In the genomic region with DNA sequence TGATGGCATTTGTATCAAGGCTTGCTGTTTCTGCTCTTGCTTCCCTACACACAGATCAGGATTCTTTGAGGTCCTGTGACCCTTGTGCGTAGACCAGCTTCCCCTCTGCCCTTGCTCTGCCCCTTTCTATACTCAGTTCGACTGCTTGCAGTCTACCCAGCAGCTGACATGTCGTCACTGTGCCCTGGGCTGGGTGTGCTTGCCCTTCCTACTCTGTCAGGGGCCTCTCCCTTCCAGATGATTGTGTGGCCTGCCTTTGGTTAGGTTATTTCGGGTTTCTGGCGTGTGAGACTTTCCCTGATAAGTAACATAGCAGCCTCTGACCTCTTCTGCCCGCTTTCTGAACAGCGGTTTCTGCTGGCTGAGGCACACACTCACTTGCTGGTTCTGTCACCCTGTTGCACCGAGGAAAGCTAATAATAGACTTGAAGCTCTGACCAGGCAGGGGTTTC, we compare ENCODE assay signal across 1 mouse cellular context.
TF ChIP-seq lines count a peak whose summit lies in the region.

No protein-coding gene starts in this region.

TF ChIP-seq in CH12.LX, 34 proteins besides CTCF, POLR2A, EP300 and RAD21 (continued from another document):
- TF ChIP-seq POLR2AphosphoS2 (IDR thresholded peaks at IDR 0.05; ENCODE audit: low read depth, low read length) (no peak), ZKSCAN1 (IDR thresholded peaks at IDR 0.05; ENCODE audit: borderline replicate concordance, low read depth, low read length) (no peak)
